Mouse (Mus musculus) C2C12 (cell line): ENCODE results near the gene Fam155a.

Experiments used
- CEBPB ChIP-seq: IDR thresholded peaks from one replicate; pipeline ENCODE4 v1.6.1; 2011; ENCODE audit warnings: low read depth, mild to moderate bottlenecking, control low read depth, moderate library complexity
- CTCF ChIP-seq: IDR thresholded peaks from one replicate; pipeline ENCODE4 v1.5.1; 2011; ENCODE audit not compliant: control insufficient read depth, insufficient read depth, insufficient read length
- MYOD1 ChIP-seq: IDR thresholded peaks from one replicate; pipeline ENCODE4 v1.6.1; 2011; ENCODE audit warnings: low read depth; ENCODE audit not compliant: control insufficient read depth, insufficient read length
- MYOG ChIP-seq: IDR thresholded peaks from one replicate; pipeline ENCODE4 v1.6.1; 2011; ENCODE audit not compliant: control insufficient read depth, insufficient read length; ENCODE audit errors: extremely low read depth
- USF1 ChIP-seq: IDR thresholded peaks from one replicate; pipeline ENCODE4 v1.6.1; 2011; ENCODE audit warnings: low read depth, mild to moderate bottlenecking, control low read depth, moderate library complexity

- TF ChIP-seq MYOD1 (no peak), CTCF (no peak), USF1 (no peak), CEBPB (no peak), MYOG (no peak)
These were observed 611.6 kb downstream of the Fam155a start for GRCm38 (mm10) chr8:9159322-9159721.
